Mouse (Mus musculus): ENCODE data around the gene Smarcd1. TPM values are rescaled to one million over a fixed set of nuclear protein-coding genes. Genes with fewer than 3 reads are reported as not detected.

The Smarcd1 gene
- polyA plus RNA-seq, 1 experiment from 2014 or later = 135 TPM

- Histone ChIP-seq H3K4me3 (ENCODE audit: low read depth, low read length) (peak overlapping the region; percentile 32), H3K27ac (ENCODE audit: low read depth, low read length) (peak overlapping the region; percentile 83), H3K36me3 (ENCODE audit: control insufficient read depth, insufficient read depth, low read length) (no peaks in the 10 kb centered on the region), H3K9ac (ENCODE audit: low read length) (peak overlapping the region; percentile 47), H3K27me3 (ENCODE audit: control insufficient read depth, insufficient read depth, low read length) (peaks cover 11% of the 10 kb centered on the region), H3K9me3 (ENCODE audit: control insufficient read depth, low read length) (no peaks in the 10 kb centered on the region), H3K4me1 (ENCODE audit: control insufficient read depth, insufficient read depth, low read length) (peaks cover 5% of the 10 kb centered on the region; the same call in 1 of the 2 replicates), H3K4me2 (ENCODE audit: low read depth) (peak overlapping the region; percentile 60)
- peak; percentile 71 for DNase-seq (ENCODE audit: low spot score)
- ATAC-seq (ENCODE audit: insufficient read depth, low FRiP score, low TSS enrichment) = peak; percentile 58
- under 1% methylated on average over 42 of the region's 52 CpGs for WGBS
These were observed 37.1 kb upstream of the Smarcd1 start for GRCm38 (mm10) chr15:99664600-99665451.

GRCm38 (mm10) chr15:99667544-99667943, 34.4 kb upstream of the Smarcd1 start:
- no peak overlapping the region for H3K9ac ChIP-seq (ENCODE audit: low read length)
- no peak overlapping the region for H3K4me3 ChIP-seq (ENCODE audit: low read depth, low read length)
- ATAC-seq (ENCODE audit: insufficient read depth, low FRiP score, low TSS enrichment) (no peak), DNase-seq (ENCODE audit: low spot score) (no peak)
- H3K9me3 ChIP-seq (ENCODE audit: control insufficient read depth, low read length) = no peaks in the 10 kb centered on the region
- peaks cover 5% of the 10 kb centered on the region; the same call in 1 of the 2 replicates for H3K4me1 ChIP-seq (ENCODE audit: control insufficient read depth, insufficient read depth, low read length)
- peaks cover 25% of the 10 kb centered on the region for H3K27me3 ChIP-seq (ENCODE audit: control insufficient read depth, insufficient read depth, low read length)
- no peaks in the 10 kb centered on the region for H3K36me3 ChIP-seq (ENCODE audit: control insufficient read depth, insufficient read depth, low read length)
- H3K4me2 ChIP-seq (ENCODE audit: low read depth) = no peak overlapping the region
- WGBS = 94% methylated on average over 2 of the region's 2 CpGs
- H3K27ac ChIP-seq (ENCODE audit: low read depth, low read length) = no peak overlapping the region

- peaks cover 5% of the 10 kb centered on the region; the same call in 1 of the 2 replicates for H3K4me1 ChIP-seq (ENCODE audit: control insufficient read depth, insufficient read depth, low read length)
These were observed 33.0 kb upstream of the Smarcd1 start for GRCm38 (mm10) chr15:99668881-99669280.

GRCm38 (mm10) chr15:99669392-99669791, 32.5 kb upstream of the Smarcd1 start:
- Histone ChIP-seq H3K4me2 (ENCODE audit: low read depth) (no peak overlapping the region), H3K27me3 (ENCODE audit: control insufficient read depth, insufficient read depth, low read length) (peaks cover 25% of the 10 kb centered on the region), H3K4me3 (ENCODE audit: low read depth, low read length) (no peak overlapping the region), H3K9ac (ENCODE audit: low read length) (no peak overlapping the region), H3K27ac (ENCODE audit: low read depth, low read length) (no peak overlapping the region), H3K9me3 (ENCODE audit: control insufficient read depth, low read length) (no peaks in the 10 kb centered on the region), H3K36me3 (ENCODE audit: control insufficient read depth, insufficient read depth, low read length) (no peaks in the 10 kb centered on the region), H3K4me1 (ENCODE audit: control insufficient read depth, insufficient read depth, low read length) (peaks cover 2% of the 10 kb centered on the region; the same call in 1 of the 2 replicates)
- WGBS = 0% methylated on average over 1 of the region's 1 CpGs
- no peak for DNase-seq (ENCODE audit: low spot score)
- ATAC-seq (ENCODE audit: insufficient read depth, low FRiP score, low TSS enrichment) = no peak

More at GRCm38 (mm10) chr15:99668881-99669280, 33.0 kb upstream of the Smarcd1 start:
- DNase-seq (ENCODE audit: low spot score) (peak; percentile 84), ATAC-seq (ENCODE audit: insufficient read depth, low FRiP score, low TSS enrichment) (no peak)
- peaks cover 25% of the 10 kb centered on the region for H3K27me3 ChIP-seq (ENCODE audit: control insufficient read depth, insufficient read depth, low read length)
- WGBS = 4% methylated on average over 12 of the region's 12 CpGs
- H3K27ac ChIP-seq (ENCODE audit: low read depth, low read length) = no peak overlapping the region
- H3K4me3 ChIP-seq (ENCODE audit: low read depth, low read length) = no peak overlapping the region
- H3K4me2 ChIP-seq (ENCODE audit: low read depth) = no peak overlapping the region
- no peaks in the 10 kb centered on the region for H3K9me3 ChIP-seq (ENCODE audit: control insufficient read depth, low read length)
- H3K9ac ChIP-seq (ENCODE audit: low read length) = no peak overlapping the region
- no peaks in the 10 kb centered on the region for H3K36me3 ChIP-seq (ENCODE audit: control insufficient read depth, insufficient read depth, low read length)

GRCm38 (mm10) chr15:99670154-99670821, 31.6 kb upstream of the Smarcd1 start, which contains the start of gene Asic1:
TSS of gene Asic1 (plus strand) at chr15:99670368.
- peak; percentile 62 for ATAC-seq (ENCODE audit: insufficient read depth, low FRiP score, low TSS enrichment)
- H3K9ac ChIP-seq (ENCODE audit: low read length) = peak within 1 kb of the TSS; percentile 81
- peak within 1 kb of the TSS; percentile 72 for H3K4me3 ChIP-seq (ENCODE audit: low read depth, low read length)
- H3K9me3 ChIP-seq (ENCODE audit: control insufficient read depth, low read length) = no peaks in the 10 kb centered on the region
- peak within 1 kb of the TSS; percentile 62 for H3K27ac ChIP-seq (ENCODE audit: low read depth, low read length)
- no peaks in the 10 kb centered on the region for H3K36me3 ChIP-seq (ENCODE audit: control insufficient read depth, insufficient read depth, low read length)
- under 1% methylated on average over 54 of the region's 74 CpGs for WGBS
- H3K4me2 ChIP-seq (ENCODE audit: low read depth) = peak within 1 kb of the TSS; percentile 95
- H3K4me1 ChIP-seq (ENCODE audit: control insufficient read depth, insufficient read depth, low read length) = peaks cover 1% of the 10 kb centered on the region; the same call in 1 of the 2 replicates
- peaks cover 25% of the 10 kb centered on the region for H3K27me3 ChIP-seq (ENCODE audit: control insufficient read depth, insufficient read depth, low read length)
- peak; percentile 75 for DNase-seq (ENCODE audit: low spot score)

GRCm38 (mm10) chr15:99670964-99671670, 30.8 kb upstream of the Smarcd1 start:
- Histone ChIP-seq H3K9me3 (ENCODE audit: control insufficient read depth, low read length) (no peaks in the 10 kb centered on the region), H3K27ac (ENCODE audit: low read depth, low read length) (peak overlapping the region; percentile 62), H3K36me3 (ENCODE audit: control insufficient read depth, insufficient read depth, low read length) (no peaks in the 10 kb centered on the region), H3K27me3 (ENCODE audit: control insufficient read depth, insufficient read depth, low read length) (peaks cover 21% of the 10 kb centered on the region), H3K4me2 (ENCODE audit: low read depth) (peak overlapping the region; percentile 95), H3K9ac (ENCODE audit: low read length) (peak overlapping the region; percentile 81), H3K4me3 (ENCODE audit: low read depth, low read length) (peak overlapping the region; percentile 72), H3K4me1 (ENCODE audit: control insufficient read depth, insufficient read depth, low read length) (no peaks in the 10 kb centered on the region; the same call in 1 of the 2 replicates)
- DNase-seq (ENCODE audit: low spot score) (no peak), ATAC-seq (ENCODE audit: insufficient read depth, low FRiP score, low TSS enrichment) (peak; percentile 25; the same call in 1 of the 2 replicates)
- 9% methylated on average over 13 of the region's 17 CpGs for WGBS

GRCm38 (mm10) chr15:99671783-99672182, 30.1 kb upstream of the Smarcd1 start:
- Histone ChIP-seq H3K27me3 (ENCODE audit: control insufficient read depth, insufficient read depth, low read length) (peaks cover 18% of the 10 kb centered on the region), H3K9me3 (ENCODE audit: control insufficient read depth, low read length) (no peaks in the 10 kb centered on the region), H3K4me2 (ENCODE audit: low read depth) (peak overlapping the region; percentile 95), H3K4me1 (ENCODE audit: control insufficient read depth, insufficient read depth, low read length) (no peaks in the 10 kb centered on the region), H3K36me3 (ENCODE audit: control insufficient read depth, insufficient read depth, low read length) (no peaks in the 10 kb centered on the region), H3K27ac (ENCODE audit: low read depth, low read length) (no peak overlapping the region), H3K9ac (ENCODE audit: low read length) (no peak overlapping the region; the same call in 1 of the 2 replicates), H3K4me3 (ENCODE audit: low read depth, low read length) (peak overlapping the region; percentile 72; the same call in 1 of the 2 replicates)
- DNase-seq (ENCODE audit: low spot score) (no peak), ATAC-seq (ENCODE audit: insufficient read depth, low FRiP score, low TSS enrichment) (no peak)
- 80% methylated on average over 14 of the region's 14 CpGs for WGBS

- no peak overlapping the region for H3K9ac ChIP-seq (ENCODE audit: low read length)
- 76% methylated on average over 3 of the region's 3 CpGs for WGBS
- H3K4me1 ChIP-seq (ENCODE audit: control insufficient read depth, insufficient read depth, low read length) = peaks cover 3% of the 10 kb centered on the region; the same call in 1 of the 2 replicates
These were observed 27.1 kb upstream of the Smarcd1 start for GRCm38 (mm10) chr15:99674866-99675265.

More at GRCm38 (mm10) chr15:99674866-99675265, 27.1 kb upstream of the Smarcd1 start:
- no peak overlapping the region for H3K27ac ChIP-seq (ENCODE audit: low read depth, low read length)
- ATAC-seq (ENCODE audit: insufficient read depth, low FRiP score, low TSS enrichment) (no peak), DNase-seq (ENCODE audit: low spot score) (no peak)
- no peaks in the 10 kb centered on the region for H3K9me3 ChIP-seq (ENCODE audit: control insufficient read depth, low read length)
- no peak overlapping the region for H3K4me2 ChIP-seq (ENCODE audit: low read depth)
- H3K36me3 ChIP-seq (ENCODE audit: control insufficient read depth, insufficient read depth, low read length) = no peaks in the 10 kb centered on the region
- peaks cover 14% of the 10 kb centered on the region for H3K27me3 ChIP-seq (ENCODE audit: control insufficient read depth, insufficient read depth, low read length)
- no peak overlapping the region for H3K4me3 ChIP-seq (ENCODE audit: low read depth, low read length)

Data from neural tube, embryonic 11.5 days (tissue).